Mouse (Mus musculus) neural tube, embryonic 14.5 days (tissue): ENCODE results near the gene Acvr1. TPM values are rescaled to one million over a fixed set of nuclear protein-coding genes. Genes with fewer than 3 reads are reported as not detected.

ENCODE experiments used
- ATAC-seq: fragments of 200-750 bp; cut with Nextera tagmentation; 2 replicates; pipeline ENCODE4 v1.8.0; 2017; ENCODE audit warnings: low read depth, mild to moderate bottlenecking, moderate TSS enrichment, moderate library complexity
- H3K27ac ChIP-seq: fragments of 300-500 bp; sonication (generic); 2 replicates; pipeline ENCODE4 v1.5.1; 2014; ENCODE audit warnings: low read depth, mild to moderate bottlenecking, control low read depth, low read length, moderate library complexity, mixed read lengths
- H3K27me3 ChIP-seq: fragments of 300-500 bp; sonication (generic); 2 replicates; pipeline ENCODE4 v1.6.1; 2014; ENCODE audit warnings: low read length; ENCODE audit not compliant: control insufficient read depth, insufficient read depth
- H3K36me3 ChIP-seq: fragments of 300-500 bp; sonication (generic); 2 replicates; pipeline ENCODE4 v1.6.1; 2014; ENCODE audit warnings: low read length, mixed read lengths; ENCODE audit not compliant: control insufficient read depth, insufficient read depth
- H3K4me1 ChIP-seq: fragments of 300-500 bp; sonication (generic); 2 replicates; pipeline ENCODE4 v1.6.1; 2014; ENCODE audit warnings: low read length; ENCODE audit not compliant: control insufficient read depth, insufficient read depth
- H3K4me2 ChIP-seq: fragments of 300-500 bp; sonication (generic); 2 replicates; pipeline ENCODE4 v1.6.1; 2014; ENCODE audit warnings: mild to moderate bottlenecking, low read depth, low read length, control low read depth
- H3K4me3 ChIP-seq: fragments of 300-500 bp; sonication (generic); 2 replicates; pipeline ENCODE4 v1.5.1; 2014; ENCODE audit warnings: low read depth, low read length, control low read depth, mixed read lengths
- H3K9ac ChIP-seq: fragments of 300-500 bp; sonication (generic); replicated peaks from 2 replicates; pipeline ENCODE4 v1.6.1; 2014; ENCODE audit warnings: low read depth, mild to moderate bottlenecking, control low read depth, low read length, mixed read lengths
- H3K9me3 ChIP-seq: fragments of 300-500 bp; sonication (generic); 2 replicates; pipeline ENCODE4 v1.6.1; 2016; ENCODE audit warnings: low read length; ENCODE audit not compliant: control insufficient read depth
- WGBS: fragments of 180-500 bp; shearing (Covaris S2); extraction: QIAGEN DNeasy Blood & Tissue Kit; methylation state at CpG from one replicate; pipeline ENCODE4 v1.1.7; 2014; 5-methylcytosine and 5-hydroxymethylcytosine counted together
- polyA plus RNA-seq: library from polyadenylated mRNA; unstranded; fragments of >200 nt; fragmentation: Nextera tagmentation; extraction: Ambion mirVana; gene quantifications from 2 replicates; pipeline ENCODE4 v1.2.1, GENCODE M21; 2014

Acvr1 gene
- polyA plus RNA-seq, 1 experiment from 2014 or later, result 8.5 TPM

- H3K27me3 ChIP-seq, result peaks cover 4% of the 10 kb centered on the region; the same call in 1 of the 2 replicates
- H3K9ac ChIP-seq, result peak overlapping the region; percentile 47; the same call in 1 of the 2 replicates
- H3K4me1 ChIP-seq, result peaks cover 9% of the 10 kb centered on the region; the same call in 1 of the 2 replicates
- H3K4me3 ChIP-seq, result peak overlapping the region; percentile 50
- peak; percentile 64 for ATAC-seq
- no peak overlapping the region for H3K27ac ChIP-seq
- no peaks in the 10 kb centered on the region for H3K9me3 ChIP-seq
- 2% methylated on average over 7 of the region's 7 CpGs for WGBS
- H3K36me3 ChIP-seq, result no peaks in the 10 kb centered on the region
- H3K4me2 ChIP-seq, result peak overlapping the region; percentile 100
These were observed 209.9 kb downstream of the Acvr1 start for GRCm38 (mm10) chr2:58357068-58357413.

GRCm38 (mm10) chr2:58354389-58354788 is 212.6 kb downstream of the Acvr1 start:
- Histone ChIP-seq H3K27me3 (peaks cover 4% of the 10 kb centered on the region; the same call in 1 of the 2 replicates), H3K9ac (no peak overlapping the region), H3K9me3 (no peaks in the 10 kb centered on the region), H3K36me3 (no peaks in the 10 kb centered on the region), H3K27ac (no peak overlapping the region), H3K4me2 (no peak overlapping the region), H3K4me1 (peaks cover 9% of the 10 kb centered on the region; the same call in 1 of the 2 replicates), H3K4me3 (no peak overlapping the region)
- ATAC-seq, result no peak
- WGBS, result 89% methylated on average over 3 of the region's 3 CpGs

- no peaks in the 10 kb centered on the region for H3K36me3 ChIP-seq
- ATAC-seq, result no peak
- H3K9me3 ChIP-seq, result no peaks in the 10 kb centered on the region
- no peak overlapping the region for H3K27ac ChIP-seq
- 75% methylated on average over 5 of the region's 5 CpGs for WGBS
- H3K27me3 ChIP-seq, result peaks cover 4% of the 10 kb centered on the region; the same call in 1 of the 2 replicates
- no peak overlapping the region for H3K4me3 ChIP-seq
- peaks cover 9% of the 10 kb centered on the region; the same call in 1 of the 2 replicates for H3K4me1 ChIP-seq
- no peak overlapping the region for H3K9ac ChIP-seq
- H3K4me2 ChIP-seq, result no peak overlapping the region
These were observed 214.1 kb downstream of the Acvr1 start for GRCm38 (mm10) chr2:58352846-58353245.

GRCm38 (mm10) chr2:58350657-58351056 is 216.3 kb downstream of the Acvr1 start:
- Histone ChIP-seq H3K4me3 (no peak overlapping the region), H3K27me3 (no peaks in the 10 kb centered on the region), H3K4me2 (no peak overlapping the region), H3K36me3 (no peaks in the 10 kb centered on the region), H3K4me1 (no peaks in the 10 kb centered on the region), H3K9ac (no peak overlapping the region), H3K9me3 (no peaks in the 10 kb centered on the region), H3K27ac (no peak overlapping the region)
- 93% methylated on average over 2 of the region's 2 CpGs for WGBS
- ATAC-seq, result no peak

Other genes starting within 250 kb of the Acvr1 start
- 0.37 and 0.39 TPM in 2 replicates for gene Acvr1c, start 209.3 kb downstream of the Acvr1 start, polyA plus RNA-seq
- gene Gm17409, start 97.0 kb downstream of the Acvr1 start, polyA plus RNA-seq, result 0.21 TPM in 1 of 2 replicates, not detected in the other
- 15.4 and 16.4 TPM in 2 replicates for gene Upp2, start 141 bp upstream of the Acvr1 start, polyA plus RNA-seq